Mouse (Mus musculus): ENCODE data around the gene Cinp. TPM values are rescaled to one million over a fixed set of nuclear protein-coding genes. Genes with fewer than 3 reads are reported as not detected.
"Not testable (repeated sequence)": the region's sequence is repeated elsewhere in the genome, so short reads cannot be mapped to it uniquely, and the experiment has no call there.

The Cinp gene
- polyA plus RNA-seq, 1 experiment from 2014 or later, result 67.3 TPM

DNA sequence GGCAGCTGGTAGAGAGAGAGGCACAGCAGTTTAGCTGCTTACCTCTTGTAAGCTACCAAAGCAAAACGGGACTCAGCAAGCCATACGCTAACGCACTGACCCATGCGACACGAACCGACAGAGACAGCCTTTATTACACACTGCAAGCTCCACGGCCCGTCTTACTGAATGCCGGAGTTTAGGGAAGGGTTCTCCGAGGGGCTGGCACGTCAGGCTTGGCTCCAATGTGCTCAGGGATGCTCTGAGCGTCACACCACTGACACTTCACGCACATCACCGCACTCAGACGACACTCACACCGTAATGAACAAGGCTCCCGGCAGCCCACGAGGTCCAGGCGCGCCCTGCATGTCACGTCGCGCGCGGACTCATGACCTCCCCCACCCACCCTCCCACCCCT is 339 bp downstream of the Cinp start:
- 0% methylated on average over 25 of the region's 25 CpGs for WGBS
- H3K36me3 ChIP-seq, result peaks cover 4% of the 10 kb centered on the region
- no peaks in the 10 kb centered on the region for H3K27me3 ChIP-seq
- peak; percentile 78 for ATAC-seq (ENCODE audit: low FRiP score)
- peak overlapping the region; percentile 96 for H3K4me2 ChIP-seq
- peak overlapping the region; percentile 79 for H3K9ac ChIP-seq
- peaks cover 25% of the 10 kb centered on the region for H3K4me1 ChIP-seq (replicated peaks)
- H3K9me3 ChIP-seq, result no peaks in the 10 kb centered on the region
- H3K4me3 ChIP-seq, result peak overlapping the region; percentile 79
- no peak overlapping the region for H3K27ac ChIP-seq

DNA sequence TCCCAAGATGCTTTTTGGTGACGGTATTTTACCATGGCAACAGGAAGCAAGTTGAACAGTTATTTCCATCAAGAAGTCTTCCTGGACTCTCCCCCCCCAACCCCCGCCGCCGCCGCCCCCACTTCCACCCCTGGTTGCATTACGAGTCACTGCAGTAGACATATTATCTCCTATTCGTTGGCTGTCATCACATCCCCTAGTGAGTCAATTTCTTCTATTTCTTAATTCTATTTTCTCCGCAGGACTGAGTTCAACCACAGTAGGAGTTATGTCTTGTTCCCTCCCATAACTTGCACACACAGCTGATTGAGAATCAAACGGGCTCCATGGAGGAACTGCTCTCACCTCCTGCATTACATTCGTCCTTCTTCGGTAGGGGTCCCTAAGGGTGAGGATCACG is 839 bp downstream of the Cinp start:
- Histone ChIP-seq H3K27ac (no peak overlapping the region), H3K27me3 (no peaks in the 10 kb centered on the region), H3K9ac (peak overlapping the region; percentile 79), H3K4me1 (replicated peaks) (peaks cover 25% of the 10 kb centered on the region), H3K4me2 (peak overlapping the region; percentile 96), H3K4me3 (peak overlapping the region; percentile 79), H3K9me3 (no peaks in the 10 kb centered on the region), H3K36me3 (peaks cover 9% of the 10 kb centered on the region)
- no peak for ATAC-seq (ENCODE audit: low FRiP score)
- WGBS, result 50% methylated on average over 12 of the region's 12 CpGs

- H3K27me3 ChIP-seq, result no peaks in the 10 kb centered on the region
- H3K36me3 ChIP-seq, result peaks cover 34% of the 10 kb centered on the region
- H3K27ac ChIP-seq, result no peak overlapping the region
- no peak for ATAC-seq (ENCODE audit: low FRiP score)
- H3K9ac ChIP-seq, result no peak overlapping the region
- WGBS, result 94% methylated on average over 2 of the region's 2 CpGs
- H3K4me1 ChIP-seq (replicated peaks), result peaks cover 20% of the 10 kb centered on the region
- no peaks in the 10 kb centered on the region for H3K9me3 ChIP-seq
- no peak overlapping the region for H3K4me2 ChIP-seq
- no peak overlapping the region for H3K4me3 ChIP-seq
These were observed 3.7 kb downstream of the Cinp start for GRCm38 (mm10) chr12:110885251-110885650.

DNA sequence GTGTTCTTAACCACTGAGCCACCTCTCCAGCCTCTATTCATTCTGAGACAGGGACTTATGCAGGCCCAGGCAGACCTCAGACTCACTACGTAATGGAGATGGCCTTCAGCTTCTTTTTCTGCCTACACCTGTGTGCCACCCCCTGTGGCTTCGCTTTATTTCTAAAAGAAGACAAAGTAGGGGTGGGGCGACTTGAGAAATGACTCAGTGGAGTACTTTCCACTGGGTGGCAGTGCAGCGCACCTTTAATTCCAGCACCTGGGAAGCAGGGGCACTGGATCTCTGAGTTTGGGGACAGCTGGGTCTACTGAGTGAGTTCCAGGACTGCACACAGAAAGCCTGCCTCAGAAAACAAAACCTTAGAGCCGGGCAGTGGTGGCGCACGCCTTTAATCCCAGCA is 6.7 kb downstream of the Cinp start:
- WGBS, result 91% methylated on average over 7 of the region's 7 CpGs
- H3K4me1 ChIP-seq (replicated peaks), result no peaks in the 10 kb centered on the region
- no peak overlapping the region for H3K9ac ChIP-seq
- peaks cover 58% of the 10 kb centered on the region for H3K36me3 ChIP-seq
- H3K4me3 ChIP-seq, result no peak overlapping the region
- no peaks in the 10 kb centered on the region for H3K27me3 ChIP-seq
- H3K9me3 ChIP-seq, result no peaks in the 10 kb centered on the region
- H3K4me2 ChIP-seq, result no peak overlapping the region
- ATAC-seq (ENCODE audit: low FRiP score), result no peak
- no peak overlapping the region for H3K27ac ChIP-seq

DNA sequence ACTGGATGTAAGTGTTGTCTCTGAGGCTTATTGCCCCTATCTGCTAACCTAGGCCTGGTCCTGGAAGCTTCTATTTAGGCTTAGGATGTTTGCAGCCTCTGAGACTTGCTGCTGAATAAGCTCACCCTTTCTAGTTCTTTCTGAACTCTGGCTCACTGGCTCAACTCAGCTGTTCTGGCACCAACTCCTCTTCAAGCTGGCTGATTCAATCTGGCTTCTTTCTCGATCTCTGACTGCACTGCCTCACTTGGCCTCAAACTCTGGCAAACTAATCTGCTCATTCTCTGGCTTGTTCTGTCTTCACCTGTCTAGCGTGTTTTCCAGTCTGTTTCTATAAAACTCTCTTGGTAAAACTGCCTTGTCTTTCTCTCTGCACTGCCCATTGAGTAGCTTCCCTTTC is 13.6 kb downstream of the Cinp start:
- H3K4me2 ChIP-seq, result no peak overlapping the region
- peaks cover 90% of the 10 kb centered on the region for H3K36me3 ChIP-seq
- 0 out of 2 replicates have a peak, but pooled peaks cover 2% of the 10 kb centered on the region for H3K4me1 ChIP-seq (replicated peaks)
- WGBS, result 97% methylated on average over 2 of the region's 2 CpGs
- H3K4me3 ChIP-seq, result no peak overlapping the region
- no peaks in the 10 kb centered on the region for H3K27me3 ChIP-seq
- no peaks in the 10 kb centered on the region for H3K9me3 ChIP-seq
- no peak for ATAC-seq (ENCODE audit: low FRiP score)
- H3K9ac ChIP-seq, result no peak overlapping the region
- no peak overlapping the region for H3K27ac ChIP-seq

DNA sequence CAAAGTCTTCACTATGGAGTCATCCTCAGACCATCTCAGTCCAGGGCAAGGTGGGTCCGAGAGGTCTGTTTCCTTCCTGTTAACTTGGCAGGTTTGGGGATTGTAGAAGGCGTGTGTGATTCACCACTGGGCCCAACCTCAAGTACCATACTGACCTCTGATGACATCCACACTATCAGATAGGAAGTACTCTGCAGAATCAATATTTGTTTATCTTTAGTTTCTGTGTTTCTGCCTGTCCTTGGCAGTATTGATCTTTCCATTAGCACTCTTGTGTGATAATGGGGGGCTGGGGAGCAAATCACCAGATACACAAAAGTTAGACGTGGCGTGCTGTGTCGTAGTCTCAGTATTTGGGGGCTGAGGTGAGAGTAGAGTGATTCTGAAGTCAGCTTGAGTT is 17.7 kb downstream of the Cinp start:
- Histone ChIP-seq H3K9me3 (no peaks in the 10 kb centered on the region), H3K36me3 (peaks cover 95% of the 10 kb centered on the region), H3K27me3 (no peaks in the 10 kb centered on the region), H3K4me3 (no peak overlapping the region), H3K9ac (no peak overlapping the region), H3K27ac (no peak overlapping the region), H3K4me2 (no peak overlapping the region), H3K4me1 (replicated peaks) (0 out of 2 replicates have a peak, but pooled peaks cover 2% of the 10 kb centered on the region)
- ATAC-seq (ENCODE audit: low FRiP score), result no peak
- WGBS, result 96% methylated on average over 5 of the region's 5 CpGs

GRCm38 (mm10) chr12:110870107-110870506 is 18.8 kb downstream of the Cinp start:
- no peak overlapping the region for H3K9ac ChIP-seq
- ATAC-seq (ENCODE audit: low FRiP score), result no peak
- no peak overlapping the region for H3K27ac ChIP-seq
- WGBS, result 89% methylated on average over 4 of the region's 4 CpGs
- no peak overlapping the region for H3K4me3 ChIP-seq
- H3K4me1 ChIP-seq (replicated peaks), result 0 out of 2 replicates have a peak, but pooled peaks cover 2% of the 10 kb centered on the region
- H3K27me3 ChIP-seq, result no peaks in the 10 kb centered on the region
- H3K9me3 ChIP-seq, result no peaks in the 10 kb centered on the region
- peaks cover 91% of the 10 kb centered on the region for H3K36me3 ChIP-seq
- no peak overlapping the region for H3K4me2 ChIP-seq

- H3K27ac ChIP-seq, result no peak overlapping the region
- no peak for ATAC-seq (ENCODE audit: low FRiP score)
- H3K9me3 ChIP-seq, result no peaks in the 10 kb centered on the region
- 80% methylated on average over 10 of the region's 10 CpGs for WGBS
- H3K9ac ChIP-seq, result no peak overlapping the region
- H3K4me2 ChIP-seq, result no peak overlapping the region
- H3K36me3 ChIP-seq, result peaks cover 84% of the 10 kb centered on the region
- no peaks in the 10 kb centered on the region for H3K27me3 ChIP-seq
- peaks cover 5% of the 10 kb centered on the region; the same call in 1 of the 2 replicates for H3K4me1 ChIP-seq (replicated peaks)
- H3K4me3 ChIP-seq, result no peak overlapping the region
These were observed 23.0 kb downstream of the Cinp start for GRCm38 (mm10) chr12:110865989-110866388.

- H3K36me3 ChIP-seq, result peaks cover 83% of the 10 kb centered on the region
- no peak overlapping the region for H3K4me2 ChIP-seq
- H3K4me1 ChIP-seq (replicated peaks), result peaks cover 3% of the 10 kb centered on the region; the same call in 1 of the 2 replicates
- H3K4me3 ChIP-seq, result no peak overlapping the region
- no peak overlapping the region for H3K27ac ChIP-seq
- no peak overlapping the region for H3K9ac ChIP-seq
- WGBS, result 37% methylated on average over 5 of the region's 6 CpGs
- no peak for ATAC-seq (ENCODE audit: low FRiP score)
- H3K9me3 ChIP-seq, result no peaks in the 10 kb centered on the region
- H3K27me3 ChIP-seq, result no peaks in the 10 kb centered on the region
These were observed 23.4 kb downstream of the Cinp start for GRCm38 (mm10) chr12:110865571-110865970.

DNA sequence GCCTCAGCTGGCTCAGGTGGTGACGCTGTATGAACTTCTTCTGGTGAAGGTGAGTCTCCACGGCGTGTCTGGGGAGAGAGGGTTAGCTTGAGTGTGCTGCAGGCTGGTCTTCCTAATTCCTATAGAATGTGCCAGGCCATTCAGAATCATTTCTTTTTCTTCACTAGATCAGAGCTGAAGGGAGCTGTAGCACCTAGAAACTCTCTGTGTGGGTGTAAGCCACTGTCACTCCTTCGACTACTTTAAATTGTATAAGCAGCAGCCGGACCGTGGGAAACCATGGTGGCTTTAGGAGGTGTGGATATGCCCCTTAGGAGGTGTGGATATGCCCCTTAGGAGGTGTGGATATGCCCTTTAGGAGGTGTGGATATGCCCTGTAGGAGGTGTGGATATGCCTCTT is 24.9 kb downstream of the Cinp start:
- peaks cover 76% of the 10 kb centered on the region for H3K36me3 ChIP-seq
- H3K4me1 ChIP-seq (replicated peaks), result peaks cover 3% of the 10 kb centered on the region; the same call in 1 of the 2 replicates
- H3K4me3 ChIP-seq, result no peak overlapping the region
- 93% methylated on average over 6 of the region's 6 CpGs for WGBS
- no peaks in the 10 kb centered on the region for H3K9me3 ChIP-seq
- ATAC-seq (ENCODE audit: low FRiP score), result no peak
- H3K27me3 ChIP-seq, result no peaks in the 10 kb centered on the region
- no peak overlapping the region for H3K9ac ChIP-seq
- H3K27ac ChIP-seq, result no peak overlapping the region
- no peak overlapping the region for H3K4me2 ChIP-seq

GRCm38 (mm10) chr12:110861256-110861655 is 27.7 kb downstream of the Cinp start:
- Histone ChIP-seq H3K4me3 (no peak overlapping the region), H3K36me3 (peaks cover 62% of the 10 kb centered on the region), H3K4me2 (no peak overlapping the region), H3K9me3 (no peaks in the 10 kb centered on the region), H3K27ac (no peak overlapping the region), H3K4me1 (replicated peaks) (peaks cover 3% of the 10 kb centered on the region; the same call in 1 of the 2 replicates), H3K27me3 (no peaks in the 10 kb centered on the region), H3K9ac (no peak overlapping the region)
- 64% methylated on average over 7 of the region's 7 CpGs for WGBS
- ATAC-seq (ENCODE audit: low FRiP score), result no peak

GRCm38 (mm10) chr12:110860293-110860692 is 28.7 kb downstream of the Cinp start:
- Histone ChIP-seq H3K9ac (no peak overlapping the region), H3K27ac (no peak overlapping the region), H3K36me3 (peaks cover 65% of the 10 kb centered on the region), H3K4me1 (replicated peaks) (peaks cover 3% of the 10 kb centered on the region; the same call in 1 of the 2 replicates), H3K4me2 (no peak overlapping the region), H3K27me3 (no peaks in the 10 kb centered on the region), H3K4me3 (no peak overlapping the region), H3K9me3 (no peaks in the 10 kb centered on the region)
- no peak for ATAC-seq (ENCODE audit: low FRiP score)

GRCm38 (mm10) chr12:110858681-110859080 is 30.3 kb downstream of the Cinp start:
- H3K4me2 ChIP-seq; ATAC-seq (ENCODE audit: low FRiP score); H3K4me3 ChIP-seq; H3K27ac ChIP-seq; H3K27me3 ChIP-seq; H3K9ac ChIP-seq; H3K9me3 ChIP-seq; H3K4me1 ChIP-seq (replicated peaks): not testable (repeated sequence)
- WGBS, result 96% methylated on average over 15 of the region's 15 CpGs
- H3K36me3 ChIP-seq, result peaks cover 54% of the 10 kb centered on the region
